Mouse (Mus musculus) neutrophil, adult 59 days (primary cell): ENCODE results near the gene Mansc1. TPM values are rescaled to one million over a fixed set of nuclear protein-coding genes. Genes with fewer than 3 reads are reported as not detected.

Experiments
- total RNA-seq, 2 experiments: library from RNA; stranded (reverse); gene quantifications; 1 replicate in 1 of 2; 2 replicates in 1 of 2; pipeline ENCODE4 v1.2.4; 2023

Gene Mansc1
- total RNA-seq, result 1 to 10 TPM in 1 of 2 experiments, under 1 TPM in 1; 0.87 to 1.1 TPM

DNA sequence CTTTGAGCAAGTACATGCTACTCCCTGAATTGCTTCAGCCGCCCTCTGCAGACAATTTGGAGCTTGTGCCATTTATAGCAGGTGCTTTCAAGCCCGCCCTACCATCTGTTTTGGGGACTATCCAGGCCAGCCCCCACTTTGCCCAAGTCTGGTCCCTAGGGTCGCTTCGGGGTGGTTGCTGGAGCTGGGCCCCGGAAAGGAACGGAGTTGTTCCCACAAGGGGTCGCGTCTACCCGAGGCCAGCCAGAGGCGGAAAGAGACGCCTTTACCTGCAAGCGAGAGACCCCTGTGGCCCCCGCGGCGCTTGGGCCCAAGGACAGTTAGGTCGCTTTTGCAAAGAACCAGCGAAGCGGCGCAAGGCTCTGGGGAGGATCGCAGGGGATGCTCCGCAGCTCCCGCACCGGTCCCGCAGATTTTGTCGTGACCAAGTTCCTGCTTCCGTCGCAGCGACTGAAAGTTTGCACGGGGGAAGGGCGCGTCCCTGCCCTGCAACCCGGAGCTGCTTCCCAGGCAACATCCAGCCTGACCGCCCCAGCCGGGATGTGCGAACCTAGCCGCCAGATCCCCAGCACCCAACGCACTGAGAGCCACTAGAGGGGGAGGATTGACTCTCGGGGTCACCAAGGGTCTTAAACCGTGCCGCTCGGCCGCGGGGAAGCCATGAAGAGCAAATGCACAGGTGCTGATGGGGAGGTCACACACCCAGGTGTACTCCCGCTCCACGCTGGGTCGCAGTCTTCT, at the start of gene Mansc1:
TSS of gene Mansc1 (minus strand) at position 542 of the 741 bp plus-strand sequence.

DNA sequence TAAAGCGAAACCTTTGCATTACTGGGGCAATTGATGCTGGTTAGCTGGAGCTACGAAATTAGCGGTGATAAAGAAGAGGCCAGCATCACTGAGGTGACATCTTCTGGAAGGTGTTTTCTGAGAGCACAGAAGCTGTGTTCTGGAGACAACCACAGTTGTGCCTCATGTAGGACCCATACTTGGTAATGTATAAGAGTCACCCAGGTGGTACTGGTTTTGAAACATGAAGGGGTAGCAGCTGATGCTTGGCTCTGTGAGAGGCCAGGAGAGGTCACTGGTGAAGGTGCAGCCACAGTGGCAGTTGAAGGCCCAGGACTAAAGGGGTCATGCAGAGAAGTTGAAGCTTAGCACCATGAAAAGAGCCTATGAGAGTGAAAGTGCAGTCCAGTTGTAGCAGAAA, 6.9 kb upstream of the Mansc1 start, which contains the start of gene Borcs5:
TSS of gene Borcs5 (plus strand) at position 301 of the 400 bp plus-strand sequence.

DNA sequence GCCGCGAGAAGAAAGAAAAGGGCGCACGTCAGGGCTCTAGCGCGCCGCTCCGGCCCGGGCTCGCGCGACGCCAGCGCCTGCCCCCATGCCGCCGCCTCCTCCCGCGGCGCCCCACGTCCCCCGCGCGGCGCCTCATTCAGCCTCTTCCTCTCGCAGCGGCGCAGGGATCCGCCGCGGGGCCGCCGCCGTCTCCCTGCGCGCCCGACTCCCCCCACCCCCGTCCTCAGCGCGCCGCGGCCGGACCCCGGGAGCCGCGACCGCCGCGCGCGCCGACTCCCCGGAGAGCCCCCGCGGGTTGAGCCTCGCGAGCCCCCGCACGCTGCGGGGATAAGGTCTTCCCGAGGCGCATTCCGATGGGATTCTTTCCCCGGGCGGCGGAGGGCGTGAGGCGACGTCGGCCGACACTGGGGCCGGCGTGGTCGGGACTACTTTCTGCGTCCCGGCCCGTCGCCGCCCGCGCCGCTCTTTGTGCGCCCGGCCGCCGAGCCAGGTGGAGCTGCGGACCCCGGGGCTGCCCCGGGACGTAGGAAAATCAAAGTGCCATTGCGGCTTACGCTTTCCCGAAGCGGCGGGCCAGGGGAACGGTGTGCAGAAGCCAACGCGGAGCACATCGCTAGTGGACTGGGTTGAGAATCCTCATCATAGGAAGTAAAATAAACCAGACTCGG, 65.3 kb downstream of the Mansc1 start, which contains the start of gene Lrp6:
TSS of gene Lrp6 (minus strand) at position 148 of the 668 bp plus-strand sequence.

Other genes starting within 250 kb of the Mansc1 start
- under 1 TPM in 1 of 2 experiments, not detected in 1; 0.47 TPM for gene Bcl2l14, start 236.2 kb downstream of the Mansc1 start, total RNA-seq
- gene Lrp6, start 65.5 kb downstream of the Mansc1 start, total RNA-seq, result 10 to 100 TPM; 13.8 to 15.8 TPM
- 10 to 100 TPM in 1 of 2 experiments, 1 to 10 TPM in 1; 9.3 to 13.4 TPM for gene Borcs5, start 7.0 kb upstream of the Mansc1 start, total RNA-seq
- gene Dusp16, start 160.1 kb upstream of the Mansc1 start, total RNA-seq, result 1 to 10 TPM; 2.1 to 2.2 TPM
- gene Crebl2, start 197.7 kb upstream of the Mansc1 start, total RNA-seq, result 1 to 10 TPM; 7.3 to 8.3 TPM